Comparison of ENCODE assay signal across 8 mouse cellular contexts in genomic region chr1:119421576-119422421, GRCm38 (mm10). TPM values are rescaled to one million over a fixed set of nuclear protein-coding genes. Genes with fewer than 3 reads are reported as not detected.
DNase-seq lines count a peak whose midpoint lies in the region; ATAC-seq and TF ChIP-seq lines count a peak whose summit lies in the region.

Gene Inhbb (minus strand): TSS chr1:119422248.

- H3K27me3 ChIP-seq in intestine, postnatal 0 days (replicated peaks; ENCODE audit: control insufficient read depth, insufficient read depth, low read length), result peaks cover 77% of the 10 kb centered on the region
- H3K27me3 ChIP-seq in liver, embryonic 16.5 days (ENCODE audit: control insufficient read depth, insufficient read depth, low read depth, low read length), result peaks cover 77% of the 10 kb centered on the region

- H3K9ac ChIP-seq in intestine, postnatal 0 days (ENCODE audit: low read depth, low read length), result peak within 1 kb of the TSS; percentile 34; the same call in 1 of the 2 replicates
- no peak within 1 kb of the TSS for H3K9ac ChIP-seq in liver, embryonic 16.5 days (ENCODE audit: low read depth, low read length)

- H3K4me2 ChIP-seq in intestine, postnatal 0 days (replicated peaks; ENCODE audit: low read depth), result peak within 1 kb of the TSS; percentile 99
- H3K4me2 ChIP-seq in liver, embryonic 16.5 days (ENCODE audit: low read depth, low read length), result peak within 1 kb of the TSS; percentile 73

- no peaks in the 10 kb centered on the region for H3K9me3 ChIP-seq in intestine, postnatal 0 days (ENCODE audit: control insufficient read depth)
- no peaks in the 10 kb centered on the region for H3K9me3 ChIP-seq in liver, embryonic 16.5 days (replicated peaks; ENCODE audit: control insufficient read depth, low read length)

- H3K4me1 ChIP-seq in intestine, postnatal 0 days (replicated peaks; ENCODE audit: control insufficient read depth, insufficient read depth, low read length), result 0 out of 2 replicates have a peak, but pooled peaks cover 6% of the 10 kb centered on the region
- H3K4me1 ChIP-seq in liver, embryonic 16.5 days (ENCODE audit: control insufficient read depth, low read depth, low read length), result peaks cover 2% of the 10 kb centered on the region; the same call in 1 of the 2 replicates

- TF ChIP-seq CTCF in intestine, postnatal 0 days (IDR thresholded peaks at IDR 0.05; ENCODE audit: low read depth), result no peak

- peak within 1 kb of the TSS; percentile 62 for H3K4me3 ChIP-seq in intestine, postnatal 0 days (ENCODE audit: low read depth, low read length)
- H3K4me3 ChIP-seq in liver, embryonic 16.5 days (ENCODE audit: low read depth, low read length), result peak within 1 kb of the TSS; percentile 54

- WGBS in intestine, postnatal 0 days, result under 1% methylated on average over 76 of the region's 92 CpGs
- 2% methylated on average over 50 of the region's 92 CpGs for WGBS in liver, embryonic 16.5 days (ENCODE audit: insufficient replicate concordance)

- DNase-seq in layer of hippocampus, postnatal 36 days, result peak; percentile 46 to 58
- DNase-seq in layer of hippocampus, adult 8-10 months (ENCODE audit: low spot score in 2 of 2), result no peak
- peak; percentile 44 to 53 for DNase-seq in cerebellum, postnatal 14 days
- DNase-seq in gastrocnemius, postnatal 25 days, result peak; percentile 19
- DNase-seq in ovary, postnatal 36 days (ENCODE audit: low spot score), result peak; percentile 73
- DNase-seq in thymus, adult 18-20 months, result no peak

- H3K36me3 ChIP-seq in intestine, postnatal 0 days (ENCODE audit: control insufficient read depth, insufficient read depth), result no peaks in the 10 kb centered on the region
- H3K36me3 ChIP-seq in liver, embryonic 16.5 days (ENCODE audit: control insufficient read depth, insufficient read depth), result no peaks in the 10 kb centered on the region

- ATAC-seq in intestine, postnatal 0 days, result 0 out of 2 replicates have a peak, but pooled peaks have one; percentile 23
- ATAC-seq in liver, embryonic 16.5 days (ENCODE audit: low read depth), result no peak

- H3K27ac ChIP-seq in intestine, postnatal 0 days (ENCODE audit: low read depth, low read length), result no peak within 1 kb of the TSS
- no peak within 1 kb of the TSS for H3K27ac ChIP-seq in liver, embryonic 16.5 days (ENCODE audit: low read length)

RNA-seq across cellular contexts. Expression of gene Inhbb, which starts in this region (rescaled TPM):
- total RNA-seq in layer of hippocampus, postnatal 36 days (2021), result 1 to 10 TPM; 6.0 to 7.6 TPM
- 1 to 10 TPM; 3.7 to 5.1 (median 4.6) TPM for total RNA-seq in layer of hippocampus, adult 8-10 months (2022)
- total RNA-seq in gastrocnemius, postnatal 25 days (2021), result 1 to 10 TPM in 1 of 2 experiments, under 1 TPM in 1; 0.87 to 1.7 TPM
- polyA plus RNA-seq in intestine, postnatal 0 days (2015; fragmentation: Nextera tagmentation; extraction: Ambion mirVana), result 0.20 and 0.42 TPM in 2 replicates
- polyA plus RNA-seq in liver, embryonic 16.5 days (2015; fragmentation: Nextera tagmentation; extraction: Ambion mirVana), result 0.09 and 0.11 TPM in 2 replicates

Comparison
In these comparisons a context has a peak if more than half of its experiments do, and no peak if none do; other contexts are left out.
1. DNase-seq: peak in layer of hippocampus, postnatal 36 days (2 of 2), cerebellum, postnatal 14 days (2 of 2), gastrocnemius, postnatal 25 days (single experiment) and ovary, postnatal 36 days (single experiment); none in layer of hippocampus, adult 8-10 months (0 of 2) and thymus, adult 18-20 months (0 of 2).
2. Peak in ATAC-seq, H3K4me3 ChIP-seq, H3K9ac ChIP-seq and H3K4me2 ChIP-seq in intestine, postnatal 0 days; RNA of the gene not detected or under 1 TPM.